Mouse (Mus musculus) T-cell, adult 2 months (primary cell): ENCODE measurements around the gene Mgrn1.

Experiments used
- DNase-seq: peaks from one replicate; pipeline ENCODE4 v3.0.0; 2022; ENCODE audit warnings: low spot score

Gene Mgrn1

DNA sequence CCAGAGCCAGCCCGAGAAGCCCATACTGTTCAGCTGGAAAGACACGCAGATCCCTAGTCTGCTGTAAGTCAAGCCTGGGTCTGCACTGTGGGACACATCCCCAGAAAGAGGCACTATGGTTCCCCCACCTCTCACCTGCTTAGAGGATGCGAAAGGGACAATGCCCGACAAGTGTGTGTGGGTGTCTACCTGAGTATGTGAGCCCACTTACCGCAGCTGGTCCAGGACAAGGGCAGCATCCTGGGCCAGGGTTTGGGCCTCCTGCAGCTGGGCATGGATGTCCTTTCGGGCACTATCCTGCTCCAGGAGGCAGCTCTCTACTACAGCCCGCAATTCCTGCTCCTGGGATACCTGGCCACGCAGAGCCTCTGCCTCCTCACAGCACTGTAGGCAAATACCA lies 56.8 kb downstream of the Mgrn1 start:
- no peak for DNase-seq

DNA sequence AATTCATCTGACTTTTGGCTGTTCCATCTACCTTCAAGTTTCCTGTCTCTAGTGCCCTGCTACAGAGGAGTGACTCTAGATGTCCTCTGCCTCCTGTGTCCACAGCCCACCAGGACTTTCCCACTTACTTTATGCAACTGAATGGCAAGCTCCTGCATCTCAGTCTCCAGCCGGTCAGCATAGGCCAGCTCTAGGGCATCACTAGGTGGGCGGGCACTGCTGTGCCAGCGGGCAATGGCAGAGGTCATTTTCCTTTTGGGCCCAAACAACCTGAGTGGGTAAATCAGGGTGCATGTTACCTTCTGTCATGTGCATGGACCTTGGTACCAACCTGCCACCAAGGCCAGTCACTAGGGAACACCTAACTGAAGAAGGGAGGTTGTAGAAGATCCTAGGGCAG lies 57.4 kb downstream of the Mgrn1 start:
- no peak for DNase-seq

DNA sequence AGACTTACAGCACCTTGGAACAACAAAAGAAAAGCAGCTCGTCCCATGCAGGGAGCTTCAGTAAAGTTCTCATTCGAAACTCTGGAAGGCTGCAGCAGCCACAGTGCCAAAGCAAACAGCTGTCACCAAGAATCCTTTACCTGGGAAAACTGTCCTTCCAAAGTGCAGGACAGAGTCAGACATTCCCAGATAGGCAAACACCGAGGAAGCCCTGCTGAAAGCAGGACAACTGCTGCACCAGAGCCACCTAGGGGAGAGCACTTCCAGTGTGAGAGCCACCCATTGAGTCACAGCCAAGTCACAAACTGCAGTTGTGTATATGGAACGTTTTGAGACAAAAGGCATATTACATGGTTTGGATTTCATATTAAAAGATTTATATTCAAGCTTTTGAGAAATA lies 59.4 kb downstream of the Mgrn1 start:
- DNase-seq: no peak

DNA sequence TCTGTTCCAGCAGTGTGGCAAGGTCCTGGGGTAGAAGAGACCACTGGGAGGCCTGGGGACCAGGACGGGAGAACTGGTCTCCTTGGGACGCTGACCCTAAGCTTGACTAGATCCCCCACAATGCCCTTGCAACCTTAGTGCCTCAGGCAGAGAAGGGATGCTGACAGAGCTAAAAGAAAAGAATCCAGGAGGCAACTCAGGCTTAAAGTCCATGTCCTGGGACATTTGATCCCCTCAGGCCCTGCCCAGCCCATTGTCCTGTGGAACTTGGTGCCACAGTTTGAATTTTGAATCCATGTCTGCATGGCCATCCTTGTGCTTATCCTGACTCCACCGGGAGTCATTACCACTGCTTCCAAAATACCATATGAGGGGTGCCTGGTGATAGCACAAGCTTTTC lies 60.1 kb downstream of the Mgrn1 start:
- DNase-seq: no peak

DNA sequence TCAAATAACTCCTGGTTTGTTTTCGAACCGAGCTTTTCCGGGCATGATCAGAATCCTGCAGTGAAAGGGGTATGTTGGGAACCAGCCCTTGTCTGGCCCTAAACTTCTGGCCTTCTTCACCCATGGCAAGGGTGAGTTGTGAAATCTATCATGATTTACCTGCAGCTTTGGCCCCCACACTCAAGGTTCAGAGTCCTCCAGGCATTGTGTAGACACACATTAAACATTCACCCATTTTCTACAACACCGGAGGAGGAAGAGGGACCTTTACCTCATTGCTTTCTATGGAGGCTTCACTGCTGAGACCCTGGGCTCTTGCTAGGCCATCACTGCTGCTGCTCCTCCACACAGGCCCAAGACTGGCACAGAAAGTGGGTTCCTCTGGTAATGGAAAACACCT lies 61.3 kb downstream of the Mgrn1 start:
- DNase-seq: no peak

DNA sequence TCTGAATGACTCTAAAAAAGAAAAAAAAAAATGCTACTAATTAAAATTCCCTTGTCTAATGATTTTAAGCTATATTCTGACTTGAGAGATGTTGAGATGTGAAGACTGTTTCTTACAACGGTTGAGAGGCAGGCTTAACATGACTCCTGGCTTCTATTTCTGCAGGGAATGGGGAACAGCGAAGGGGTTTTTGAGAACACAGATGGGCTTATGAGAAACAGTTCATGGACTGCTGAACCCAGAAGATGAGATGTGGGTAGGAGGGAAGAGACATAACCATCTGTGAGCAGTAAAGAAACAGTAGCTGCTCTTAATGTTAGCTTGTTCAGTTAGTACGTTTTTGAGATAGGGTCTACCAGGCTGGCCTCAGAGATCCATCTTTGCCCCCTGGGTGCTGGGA lies 70.6 kb downstream of the Mgrn1 start:
- no peak for DNase-seq

DNA sequence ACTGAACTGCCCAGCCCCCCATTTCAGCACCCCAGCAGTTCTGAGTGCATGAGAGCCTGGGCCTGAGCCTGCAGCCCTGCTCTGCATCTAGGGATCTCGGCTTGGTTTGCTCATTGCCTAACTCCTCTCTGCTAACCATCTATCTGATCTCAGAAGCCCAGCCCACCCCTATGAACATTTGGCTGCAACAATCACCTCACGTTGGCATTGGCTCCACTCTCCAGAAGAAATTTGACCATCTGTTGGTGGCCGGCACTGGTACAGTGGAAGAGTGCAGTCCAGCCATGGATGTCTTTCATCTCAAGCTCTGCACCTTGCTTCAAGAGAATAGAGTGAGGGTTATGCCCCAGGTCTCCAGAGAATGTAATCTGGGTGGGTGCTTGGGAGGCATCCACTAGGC lies 71.4 kb downstream of the Mgrn1 start:
- DNase-seq: no peak

DNA sequence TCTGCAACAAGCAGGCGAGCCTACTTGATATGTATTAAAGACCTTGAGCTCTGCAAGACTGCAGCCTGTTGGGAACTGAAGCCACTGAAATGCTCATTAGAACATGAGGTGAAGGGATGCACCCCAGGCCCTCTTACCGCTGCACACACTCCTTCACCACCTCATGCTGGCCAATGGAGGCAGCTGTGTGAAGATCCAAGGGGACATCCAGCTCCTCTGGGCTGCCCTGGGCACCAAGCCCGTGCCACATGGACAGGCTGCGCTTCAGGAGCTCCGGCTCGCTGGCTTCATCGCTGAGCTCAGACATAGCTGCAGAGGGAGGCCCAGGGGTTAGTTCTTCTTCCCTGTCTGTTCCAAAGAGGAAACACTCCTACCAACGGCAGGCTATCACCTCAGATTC lies 74.2 kb downstream of the Mgrn1 start:
- DNase-seq: no peak

DNA sequence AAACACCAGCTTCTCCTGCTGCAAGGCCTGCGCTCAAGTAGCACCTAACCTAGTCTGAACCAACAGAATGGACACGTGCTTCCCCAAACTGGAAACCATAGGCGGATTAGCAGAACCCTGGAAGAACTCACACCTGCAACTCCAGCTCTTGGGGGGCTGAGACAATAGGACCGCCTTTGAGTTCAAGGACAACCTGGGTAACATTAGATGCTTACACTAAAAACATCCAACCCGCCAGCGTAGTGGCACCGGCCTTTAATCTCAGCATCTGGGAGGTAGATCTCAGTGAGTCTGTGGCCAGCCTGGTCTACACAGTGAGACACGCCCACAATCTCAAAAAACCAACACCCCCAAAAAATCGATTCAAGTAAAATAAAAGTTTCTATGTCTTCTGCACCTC lies 77.3 kb downstream of the Mgrn1 start:
- DNase-seq: peak; percentile 11

DNA sequence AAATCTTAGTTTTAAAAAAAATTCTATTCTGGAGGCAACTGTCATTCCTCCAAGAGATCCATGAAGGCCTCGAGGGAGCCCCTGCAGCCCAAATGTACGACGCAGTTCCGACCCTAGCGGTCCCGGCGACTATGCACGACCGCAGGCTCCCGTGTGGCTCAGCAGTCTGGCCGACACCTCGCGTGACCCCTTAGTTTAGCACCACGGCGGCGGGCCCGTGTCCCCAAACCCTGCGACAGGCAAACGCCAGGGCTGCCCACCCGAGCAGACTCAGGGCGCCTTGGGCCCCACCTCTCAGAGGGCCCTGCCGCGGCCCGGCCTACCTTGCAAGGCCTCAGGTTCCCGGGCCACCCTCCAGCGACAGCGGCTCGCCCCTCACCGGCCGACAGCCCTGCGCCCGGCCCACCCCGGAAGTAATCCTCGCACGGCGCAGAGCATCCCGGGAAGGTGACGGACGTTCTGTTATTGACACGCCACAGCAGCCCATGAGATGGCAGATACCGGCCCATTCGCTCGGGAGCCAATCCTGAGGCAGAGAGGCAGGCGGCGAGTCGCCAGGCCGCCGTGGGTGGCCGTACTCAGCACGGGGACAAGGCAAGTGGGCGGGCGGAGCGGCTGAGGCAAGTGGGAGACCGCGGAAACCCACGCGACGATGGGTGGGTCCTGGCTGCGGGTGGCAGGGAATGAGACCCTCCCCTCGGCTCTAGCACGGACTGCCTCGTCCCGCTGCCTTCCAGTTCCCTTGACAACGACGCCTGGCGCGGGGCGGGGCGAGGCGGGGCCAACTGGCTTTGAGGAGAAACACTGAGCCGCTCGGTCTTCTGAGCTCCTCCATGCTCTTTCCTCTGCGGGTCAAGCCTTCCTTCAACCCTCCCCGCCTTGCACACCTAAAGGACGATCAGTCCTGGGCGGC lies 78.0 kb downstream of the Mgrn1 start, which contains the start of gene Anks3:
Anks3 (minus strand) TSS at position 409 of the 913 bp plus-strand sequence.
- DNase-seq: peak; percentile 92

DNA sequence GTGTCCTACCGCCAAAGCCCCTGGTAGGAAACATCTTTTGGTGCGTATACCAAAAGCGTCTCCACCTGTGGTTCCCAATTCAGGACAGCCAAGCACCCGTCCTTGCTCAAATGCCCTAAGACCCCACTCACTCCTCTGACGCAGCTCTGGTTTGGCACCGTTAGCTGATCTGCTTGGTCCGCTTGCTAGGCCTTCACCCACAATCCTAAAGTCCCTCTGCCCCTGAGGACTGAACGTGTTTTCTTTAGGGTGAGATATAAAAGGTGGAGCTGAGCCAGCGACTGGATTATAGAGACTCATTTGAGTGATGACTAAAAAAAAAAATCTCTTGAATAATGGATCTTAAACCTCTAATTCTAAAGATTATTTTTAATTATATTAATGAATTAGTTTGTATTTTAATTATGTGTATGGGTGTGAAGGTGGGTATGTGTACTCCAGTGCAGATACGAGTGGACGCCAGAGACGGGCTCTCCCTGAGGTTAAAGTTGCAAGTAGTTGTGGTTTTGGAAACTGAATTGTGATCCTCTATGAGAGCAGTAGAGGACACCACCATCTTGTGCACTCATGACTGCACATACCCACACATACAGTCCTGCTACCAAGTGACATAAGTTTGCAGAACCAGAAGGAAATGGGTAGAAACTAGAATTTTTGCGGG lies 78.8 kb downstream of the Mgrn1 start:
- DNase-seq: no peak

DNA sequence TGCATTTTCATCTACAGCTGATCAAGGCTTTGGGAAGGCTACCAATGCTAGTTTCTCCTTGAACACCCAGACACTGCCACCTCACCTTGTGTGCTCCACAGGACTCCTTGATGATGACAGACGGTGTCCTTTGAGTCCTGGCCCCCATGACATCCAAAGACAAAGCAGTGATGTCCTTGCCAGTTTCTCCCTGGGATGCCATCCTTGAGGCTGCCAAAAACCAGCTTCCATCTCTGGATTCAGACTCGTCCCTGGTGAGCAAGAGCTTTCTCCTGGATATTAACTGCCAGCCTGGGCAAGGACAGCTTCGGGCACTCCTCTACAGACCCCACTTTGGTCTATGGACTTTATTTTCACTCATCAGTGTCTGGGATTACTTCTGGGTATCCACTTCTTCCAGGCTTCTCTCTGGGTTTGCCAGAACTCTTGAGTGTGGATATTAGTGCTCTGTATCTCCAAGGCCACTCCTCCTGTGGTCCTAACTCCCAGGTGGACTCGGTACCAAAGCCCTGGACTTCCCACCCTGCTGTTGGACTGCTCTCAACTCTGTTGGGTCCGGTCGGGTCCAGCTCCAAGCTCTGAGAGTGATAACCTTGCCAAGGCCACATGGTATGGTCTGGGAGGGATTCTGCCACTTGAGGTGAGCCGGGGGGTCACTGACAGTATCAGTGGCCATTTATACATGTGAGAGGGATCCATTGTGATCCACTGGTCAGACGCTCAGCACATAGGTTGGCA lies 79.5 kb downstream of the Mgrn1 start:
- no peak for DNase-seq

DNA sequence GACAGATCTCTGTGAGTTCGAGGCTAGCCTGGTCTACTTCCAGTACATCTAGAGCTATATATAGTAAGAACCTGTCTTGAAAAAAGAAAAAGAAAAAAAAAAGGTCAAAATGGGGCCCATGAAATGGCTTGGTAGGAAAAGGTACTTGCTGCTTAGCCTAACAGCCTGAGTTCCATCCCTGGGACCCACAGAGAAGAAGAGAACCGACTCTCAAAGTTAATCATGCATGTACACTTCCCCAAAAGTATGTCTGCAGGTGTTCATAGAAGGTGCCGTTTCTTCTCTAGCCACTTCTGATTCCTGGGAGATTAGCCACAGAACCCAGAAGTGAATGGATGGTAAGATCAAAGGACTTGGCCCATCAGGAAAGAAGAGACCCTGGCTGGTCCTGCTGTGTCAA lies 82.4 kb downstream of the Mgrn1 start:
- no peak for DNase-seq

DNA sequence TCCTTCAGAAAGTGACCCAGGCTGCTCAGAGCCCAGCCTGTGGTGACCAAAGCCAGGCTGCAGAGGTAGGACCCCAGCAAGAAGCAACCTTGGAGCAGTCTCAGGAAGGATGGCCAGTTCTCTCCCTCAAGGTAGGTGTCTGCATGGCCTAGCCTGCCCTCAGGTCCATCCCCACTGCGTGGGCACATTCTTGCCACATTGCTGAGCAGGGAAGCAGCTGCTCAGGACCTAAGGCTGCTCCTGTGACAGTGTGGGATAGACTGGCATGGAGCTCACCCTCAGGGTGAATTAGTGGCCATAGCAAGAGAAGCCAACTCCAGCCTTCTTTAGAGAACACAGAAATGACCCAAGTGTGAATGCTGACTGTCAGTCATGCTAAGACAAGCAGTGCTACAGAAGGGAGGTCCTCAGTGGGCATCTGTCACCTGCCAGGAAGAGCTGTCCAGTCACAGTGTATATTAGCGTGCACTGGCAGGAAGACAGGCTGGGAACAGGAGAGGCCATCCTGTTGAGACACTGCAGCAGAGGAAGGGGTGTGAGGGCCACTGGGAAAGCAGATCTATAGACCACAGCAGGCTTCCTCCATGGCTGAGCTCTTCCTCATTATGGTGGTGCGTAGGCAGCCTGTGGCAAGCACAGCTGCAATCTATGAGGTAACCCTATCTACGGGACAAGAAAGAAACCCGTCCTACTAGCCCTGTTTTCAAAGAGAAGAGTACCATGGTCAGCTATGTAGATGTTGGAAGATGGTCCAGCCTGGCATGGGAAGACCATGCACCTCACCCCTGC lies 83.2 kb downstream of the Mgrn1 start:
- no peak for DNase-seq

DNA sequence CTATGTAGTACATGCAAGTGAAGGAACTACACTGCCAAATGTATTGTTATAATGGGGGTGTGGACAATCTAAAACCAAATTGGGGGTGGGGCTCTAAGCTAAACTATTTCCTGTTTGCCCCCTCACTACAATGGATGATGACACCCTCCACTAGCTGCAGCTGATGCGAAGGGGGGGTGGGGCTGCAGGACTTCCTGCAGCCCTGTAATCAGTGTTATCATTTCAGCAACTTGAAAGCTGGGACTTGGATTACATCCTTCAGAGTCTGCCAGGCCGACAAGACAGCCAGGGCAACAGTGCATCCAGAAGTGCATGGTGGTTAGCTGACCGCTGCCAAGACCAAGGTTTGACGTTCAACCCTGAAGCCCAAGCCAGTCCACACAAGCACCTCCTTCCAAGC lies 85.6 kb downstream of the Mgrn1 start:
- no peak for DNase-seq

DNA sequence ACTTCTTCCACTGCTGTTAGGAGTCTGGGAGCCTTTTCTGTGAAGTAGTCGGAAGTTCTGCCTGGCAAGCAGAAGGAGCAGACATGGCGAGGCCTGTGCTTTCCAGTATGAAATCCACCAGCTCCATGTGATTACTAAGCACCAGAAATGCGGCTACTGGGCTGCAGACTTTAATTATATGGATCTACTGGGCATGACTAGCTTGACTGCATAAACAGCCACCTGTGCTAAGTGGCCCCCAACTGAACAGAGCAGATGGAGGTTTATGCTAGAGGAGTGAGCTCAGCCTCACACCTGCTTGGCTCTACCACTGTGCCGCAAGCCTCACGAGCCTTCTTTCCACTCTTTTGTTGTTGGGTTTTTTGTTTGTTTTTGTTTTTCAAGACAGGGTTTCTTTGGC lies 88.5 kb downstream of the Mgrn1 start:
- no peak for DNase-seq

DNA sequence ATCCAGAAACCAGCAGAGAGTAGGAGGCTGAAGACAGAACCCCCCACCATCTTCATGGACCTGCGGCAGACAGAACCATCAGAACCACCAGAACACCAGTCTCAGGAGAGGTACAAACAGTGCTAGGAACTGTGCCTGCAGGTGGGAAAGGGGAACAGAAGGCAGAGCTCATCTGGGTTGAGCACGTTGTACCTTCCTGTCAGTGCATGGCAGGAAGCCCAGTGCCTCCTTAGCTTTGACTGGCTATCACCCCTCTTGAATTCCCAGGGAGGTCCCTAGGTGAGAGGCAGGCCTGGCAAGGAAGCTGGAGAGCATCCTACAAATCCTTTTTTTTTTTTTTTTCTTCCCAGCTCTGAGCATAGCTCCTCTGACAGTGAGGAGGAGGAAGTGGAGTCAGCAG lies 90.1 kb downstream of the Mgrn1 start:
- no peak for DNase-seq

DNA sequence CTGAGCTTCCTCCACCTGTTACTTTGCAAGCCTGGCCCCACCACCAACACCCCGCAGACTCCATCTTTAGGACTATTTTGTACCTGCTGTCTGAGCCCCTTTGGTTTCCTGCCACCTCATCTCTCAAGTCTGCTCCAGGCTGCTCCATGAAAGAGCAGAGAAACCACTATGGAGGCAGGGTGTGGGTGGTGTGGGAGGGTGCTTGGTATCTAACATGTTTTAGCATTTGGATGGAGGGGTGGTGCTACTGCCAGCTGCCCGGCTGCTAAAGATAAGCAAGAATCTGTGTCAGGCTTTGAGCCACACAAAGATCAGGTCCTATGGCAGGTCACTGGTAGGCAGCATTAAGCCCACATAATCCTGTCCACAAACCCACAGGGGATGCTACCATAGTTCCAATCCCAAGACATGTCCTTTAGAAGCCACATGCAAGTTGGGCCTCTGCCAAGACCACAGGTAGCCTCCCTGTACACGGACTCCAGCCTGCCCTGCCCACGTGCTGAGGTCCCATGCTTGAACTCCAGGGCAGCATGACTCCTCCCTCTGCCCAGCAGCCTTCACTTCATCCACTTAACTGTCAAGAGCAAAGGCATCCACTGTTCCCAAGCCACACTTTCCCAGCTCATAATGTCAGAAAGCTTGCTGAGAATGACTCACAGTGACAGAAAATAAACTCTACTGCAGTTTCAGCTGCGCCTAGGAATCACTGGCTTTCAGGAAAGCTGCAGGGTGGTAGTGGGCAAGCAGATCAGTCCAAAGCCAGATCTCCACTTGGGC lies 92.4 kb downstream of the Mgrn1 start:
- no peak for DNase-seq

DNA sequence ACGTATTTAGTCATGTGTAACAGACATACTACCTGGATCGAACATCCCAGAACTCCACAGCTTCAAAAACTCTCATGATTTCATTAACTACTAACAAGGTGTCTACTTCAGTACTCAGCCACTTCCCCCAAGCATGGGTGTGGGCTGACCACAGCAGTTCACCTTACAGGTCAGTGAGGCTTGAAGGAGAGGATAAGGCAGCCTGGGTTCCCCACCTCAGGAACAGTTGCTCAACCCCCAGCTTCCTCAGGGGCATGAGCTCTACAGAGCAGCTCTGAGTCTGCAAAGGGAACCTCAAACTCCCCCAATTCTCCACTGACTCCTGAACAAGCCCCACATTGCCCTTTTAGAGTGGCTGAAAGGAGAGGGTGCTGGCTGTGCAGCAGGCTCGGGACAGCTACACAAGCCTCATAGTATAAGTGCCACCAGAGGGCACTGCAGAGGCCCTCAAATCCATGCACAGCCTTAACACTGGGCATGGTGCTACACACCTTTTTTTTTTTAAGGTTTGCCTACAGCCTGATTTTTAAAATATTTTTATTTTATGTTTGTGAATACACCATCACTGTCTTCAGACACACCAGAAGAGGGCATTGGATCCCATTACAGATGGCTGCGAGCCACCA lies 93.8 kb downstream of the Mgrn1 start:
- DNase-seq: no peak

DNA sequence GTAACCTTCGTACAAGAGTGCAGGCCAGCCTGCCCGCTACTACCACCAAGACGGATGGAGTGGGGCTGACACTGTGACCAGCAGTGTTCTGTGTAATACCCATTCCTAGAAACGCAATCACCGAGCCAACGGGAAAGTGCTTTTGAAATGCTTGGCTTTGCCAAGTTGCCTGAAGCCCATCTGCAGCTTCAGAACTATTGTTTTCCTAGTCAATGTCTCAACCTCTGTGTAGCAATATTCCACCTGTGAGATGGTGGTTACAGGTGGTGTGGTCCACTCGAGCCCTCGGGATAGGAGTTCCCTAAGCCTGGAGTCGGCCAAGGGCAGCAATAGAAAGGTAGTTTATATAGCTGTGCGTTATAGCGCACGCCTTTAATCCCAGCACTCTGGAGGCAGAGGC lies 98.7 kb downstream of the Mgrn1 start:
- no peak for DNase-seq
